Mouse (Mus musculus) liver, adult 2 months (tissue): ENCODE results near the gene Cfap45. TPM values are rescaled to one million over a fixed set of nuclear protein-coding genes. Genes with fewer than 3 reads are reported as not detected.

Experiments
- DNase-seq: peaks from one replicate; pipeline ENCODE4 v3.0.0-alpha.2; 2011; ENCODE audit warnings: low read depth, low spot score; ENCODE audit errors: extremely low read depth
- H3K27ac ChIP-seq: fragments of 200-500 bp; replicated peaks from 2 replicates; pipeline ENCODE4 v1.5.1; 2012; ENCODE audit warnings: low read depth, mild to moderate bottlenecking, control low read depth, inconsistent platforms, low read length; ENCODE audit not compliant: insufficient read depth
- H3K27me3 ChIP-seq: fragments of 200-500 bp; 2 replicates; pipeline ENCODE4 v1.6.1; 2012; ENCODE audit warnings: mild to moderate bottlenecking, moderate library complexity, low read length, inconsistent platforms; ENCODE audit not compliant: control insufficient read depth, insufficient read depth
- H3K36me3 ChIP-seq: fragments of 200-500 bp; 2 replicates; pipeline ENCODE4 v1.6.1; 2012; ENCODE audit warnings: low read length, inconsistent platforms; ENCODE audit not compliant: control insufficient read depth, insufficient read depth
- H3K4me1 ChIP-seq: fragments of 200-500 bp; 2 replicates; pipeline ENCODE4 v1.6.1; 2011; ENCODE audit warnings: low read length; ENCODE audit not compliant: control insufficient read depth, insufficient read depth
- H3K4me3 ChIP-seq: fragments of 200-500 bp; 2 replicates; pipeline ENCODE4 v1.5.1; 2011; ENCODE audit warnings: low read depth, mild to moderate bottlenecking, control low read depth, low read length, moderate library complexity; ENCODE audit not compliant: insufficient read depth
- H3K79me2 ChIP-seq: fragments of 200-500 bp; 2 replicates; pipeline ENCODE4 v1.6.1; 2012; ENCODE audit warnings: inconsistent platforms, mild to moderate bottlenecking, low read length, moderate library complexity; ENCODE audit not compliant: control insufficient read depth, insufficient read depth
- H3K9ac ChIP-seq: fragments of 200-500 bp; 2 replicates; pipeline ENCODE4 v1.6.1; 2012; ENCODE audit warnings: low read depth, mild to moderate bottlenecking, control low read depth, inconsistent platforms, low read length
- CTCF ChIP-seq: fragments of 200-500 bp; IDR thresholded peaks from 2 replicates; pipeline ENCODE4 v1.5.1; 2011; ENCODE audit warnings: low read depth, low read length, control low read depth
- POLR2A ChIP-seq: fragments of 200-500 bp; IDR thresholded peaks from 2 replicates; pipeline ENCODE4 v1.6.1; 2011; ENCODE audit warnings: low read length, control low read depth; ENCODE audit not compliant: insufficient read depth; ENCODE audit errors: extremely low read depth
- whole genome bisulfite sequencing: fragments of 180-500 bp; shearing (Covaris S2); methylation state at CpG from one replicate; pipeline ENCODE4 v1.1.7; 2018; 5-methylcytosine and 5-hydroxymethylcytosine counted together
- polyA plus RNA-seq: library from polyadenylated mRNA; depleted of rRNA; stranded (reverse); fragments of >200 nt; gene quantifications from 2 replicates; pipeline ENCODE4 v1.2.3, GENCODE M21; 2012
- total RNA-seq: library from RNA; depleted of rRNA; stranded (reverse); fragments of >200 nt; gene quantifications from 2 replicates; pipeline ENCODE4 v1.2.3, GENCODE M21; 2014

Cfap45 gene
- total and polyA plus RNA-seq, 2 experiments: 0.09 TPM; not detected in 1

DNA sequence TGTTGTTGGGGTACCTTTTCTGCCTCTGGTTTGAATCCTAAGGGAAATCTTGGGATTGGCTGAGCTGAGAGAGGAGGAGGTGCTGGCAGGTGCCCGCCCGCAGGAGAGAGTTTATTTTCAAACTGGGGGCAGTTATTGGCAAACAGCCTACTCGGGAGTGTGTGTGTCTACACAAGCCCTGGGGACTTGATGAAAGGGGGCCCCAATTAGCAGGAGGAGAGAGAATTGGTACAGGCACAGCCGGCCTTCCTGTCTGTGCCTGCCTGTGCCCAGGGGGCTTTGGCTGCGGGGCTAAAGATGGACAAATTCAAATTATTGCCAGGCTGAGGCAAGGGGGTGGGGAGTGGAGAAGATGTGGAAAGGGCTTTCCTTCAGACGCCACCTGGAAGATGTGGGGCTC lies 34.8 kb upstream of the Cfap45 start:
- no peaks in the 10 kb centered on the region for H3K36me3 ChIP-seq
- no peak overlapping the region for H3K4me3 ChIP-seq
- peaks cover 4% of the 10 kb centered on the region; the same call in 1 of the 2 replicates for H3K4me1 ChIP-seq
- 85% methylated on average over 6 of the region's 6 CpGs for WGBS
- no peak overlapping the region for H3K27ac ChIP-seq
- no peaks in the 10 kb centered on the region for H3K27me3 ChIP-seq
- no peaks in the 10 kb centered on the region for H3K79me2 ChIP-seq
- TF ChIP-seq POLR2A: no peak
- TF ChIP-seq CTCF: no peak
- DNase-seq: no peak
- no peak overlapping the region for H3K9ac ChIP-seq

DNA sequence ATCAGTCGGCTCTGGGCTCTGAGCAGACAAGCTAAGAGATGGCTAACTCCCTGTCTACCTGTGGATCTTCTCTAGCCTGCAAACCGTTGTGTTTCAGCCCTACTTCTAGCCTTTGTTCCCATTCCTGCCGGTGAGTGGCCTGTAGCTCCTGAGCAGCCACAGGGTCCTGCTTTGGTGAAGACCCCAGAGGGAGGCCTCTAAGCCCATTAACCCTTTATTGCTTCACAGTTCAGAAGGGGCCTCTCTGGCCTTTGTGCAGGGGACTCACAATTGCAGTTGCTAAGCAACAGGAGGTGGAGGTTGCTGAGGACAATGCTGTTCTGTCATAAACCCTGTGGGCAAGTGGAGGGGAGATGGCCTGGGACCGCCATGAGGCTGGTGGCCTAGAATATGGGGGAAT lies 34.4 kb upstream of the Cfap45 start:
- Histone ChIP-seq H3K79me2 (no peaks in the 10 kb centered on the region), H3K36me3 (no peaks in the 10 kb centered on the region), H3K9ac (no peak overlapping the region), H3K4me1 (peaks cover 4% of the 10 kb centered on the region; the same call in 1 of the 2 replicates), H3K27ac (no peak overlapping the region), H3K4me3 (no peak overlapping the region), H3K27me3 (no peaks in the 10 kb centered on the region)
- TF ChIP-seq POLR2A: no peak
- no peak for TF ChIP-seq CTCF
- 78% methylated on average over 4 of the region's 4 CpGs for WGBS
- no peak for DNase-seq

DNA sequence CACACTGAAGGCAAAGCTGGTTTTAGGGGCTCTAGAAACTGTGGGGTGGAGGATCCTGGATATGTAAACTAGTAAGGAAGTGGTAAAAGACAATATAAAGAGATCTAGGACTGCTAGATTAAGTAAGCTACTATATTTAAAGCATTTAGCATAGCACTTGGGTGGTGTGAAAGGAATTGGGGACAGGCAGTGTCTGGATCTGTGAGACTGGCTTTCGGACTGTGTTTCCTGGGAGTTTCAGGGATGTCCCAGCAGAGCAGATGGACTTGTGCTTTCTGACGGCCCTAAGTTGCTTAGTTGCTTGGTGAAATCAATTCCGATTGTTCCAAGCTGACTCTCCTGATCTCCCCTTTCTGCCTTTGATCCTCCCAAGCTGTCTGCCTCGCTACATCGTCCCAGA lies 34.0 kb upstream of the Cfap45 start:
- 82% methylated on average over 5 of the region's 5 CpGs for WGBS
- TF ChIP-seq POLR2A (no peak), CTCF (no peak)
- Histone ChIP-seq H3K9ac (no peak overlapping the region), H3K27me3 (no peaks in the 10 kb centered on the region), H3K27ac (no peak overlapping the region), H3K79me2 (no peaks in the 10 kb centered on the region), H3K36me3 (no peaks in the 10 kb centered on the region), H3K4me1 (peaks cover 2% of the 10 kb centered on the region; the same call in 1 of the 2 replicates), H3K4me3 (no peak overlapping the region)
- DNase-seq: no peak

DNA sequence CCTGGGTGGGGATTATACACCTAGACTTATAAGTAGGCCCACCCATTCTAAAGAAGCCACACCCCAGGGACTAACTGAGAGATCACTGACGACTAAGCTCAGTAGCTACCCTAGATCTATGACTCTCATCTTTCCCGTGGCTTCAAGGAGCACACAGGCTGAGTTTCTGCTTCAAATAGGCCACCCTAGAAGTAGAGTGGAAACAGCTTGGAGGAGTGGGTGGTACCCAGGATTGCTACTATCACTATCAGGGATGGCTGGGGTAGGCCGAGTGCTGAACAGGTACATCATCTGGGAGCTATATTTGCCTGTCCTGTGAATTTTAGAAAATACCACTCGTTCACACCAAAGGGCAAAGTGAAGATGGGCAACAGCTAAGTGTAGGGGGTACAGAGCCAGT lies 32.7 kb upstream of the Cfap45 start:
- H3K4me1 ChIP-seq: no peaks in the 10 kb centered on the region
- no peak overlapping the region for H3K27ac ChIP-seq
- no peak overlapping the region for H3K4me3 ChIP-seq
- H3K36me3 ChIP-seq: no peaks in the 10 kb centered on the region
- no peaks in the 10 kb centered on the region for H3K27me3 ChIP-seq
- TF ChIP-seq CTCF (no peak), POLR2A (no peak)
- no peaks in the 10 kb centered on the region for H3K79me2 ChIP-seq
- no peak overlapping the region for H3K9ac ChIP-seq
- DNase-seq: no peak
- WGBS: 82% methylated on average over 4 of the region's 4 CpGs

DNA sequence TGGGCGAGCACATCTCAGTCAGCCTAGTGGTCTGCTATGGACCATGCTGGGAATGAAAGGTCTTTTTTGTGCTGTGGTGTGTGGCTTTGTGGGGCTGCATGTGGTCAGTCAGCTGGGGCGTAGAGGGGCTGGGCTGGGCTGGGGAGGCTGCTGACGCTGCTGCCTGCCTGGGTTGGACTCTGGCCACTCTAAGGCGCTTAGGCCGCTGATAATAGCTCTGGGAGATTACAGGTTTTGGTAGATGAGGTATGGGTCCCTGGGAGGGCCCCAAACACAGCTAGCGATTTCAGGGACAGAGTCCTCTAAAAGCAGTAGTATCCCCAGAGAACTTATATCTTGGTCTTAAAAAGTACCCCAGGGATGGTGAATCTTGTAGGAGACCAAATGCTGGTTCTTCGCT lies 31.8 kb upstream of the Cfap45 start:
- Histone ChIP-seq H3K36me3 (no peaks in the 10 kb centered on the region), H3K27ac (no peak overlapping the region), H3K79me2 (no peaks in the 10 kb centered on the region), H3K4me3 (no peak overlapping the region), H3K27me3 (no peaks in the 10 kb centered on the region), H3K4me1 (no peaks in the 10 kb centered on the region), H3K9ac (no peak overlapping the region)
- no peak for DNase-seq
- TF ChIP-seq CTCF (no peak), POLR2A (no peak)
- WGBS: 85% methylated on average over 7 of the region's 7 CpGs

DNA sequence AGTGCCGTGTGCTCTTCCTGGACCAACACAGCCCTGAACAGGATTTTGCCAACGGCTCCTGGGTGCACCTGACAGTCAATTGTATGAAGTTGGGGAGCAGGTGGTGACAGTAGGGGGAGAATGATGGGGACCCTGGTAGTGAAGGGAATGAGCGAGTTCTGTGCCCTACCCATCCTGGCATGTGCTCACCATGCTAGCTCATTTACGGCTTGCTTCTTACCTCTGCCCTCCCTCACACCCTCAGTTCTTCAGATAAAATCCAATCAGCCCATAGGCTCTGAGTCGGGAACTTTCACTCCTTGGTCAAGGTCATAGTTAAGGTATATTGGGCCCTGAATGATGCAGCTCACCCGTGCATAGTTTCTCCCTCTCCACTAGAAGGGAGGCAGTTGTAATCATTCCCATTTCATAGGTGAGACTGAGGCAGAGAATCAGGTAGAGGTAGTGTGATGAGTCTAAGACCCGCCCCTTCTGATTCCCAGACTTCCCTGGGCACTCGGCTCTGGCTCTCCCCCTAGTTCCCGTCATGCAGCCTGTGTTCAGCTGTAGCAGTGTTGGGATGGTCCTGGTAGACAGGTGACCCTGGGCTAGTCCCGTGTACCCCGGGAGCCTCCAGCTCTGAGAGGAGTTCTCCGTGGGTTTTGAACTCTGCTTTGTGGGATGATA lies 30.9 kb upstream of the Cfap45 start:
- TF ChIP-seq CTCF (no peak), POLR2A (no peak)
- H3K27me3 ChIP-seq: no peaks in the 10 kb centered on the region
- 60% methylated on average over 12 of the region's 12 CpGs for WGBS
- H3K79me2 ChIP-seq: no peaks in the 10 kb centered on the region
- no peak overlapping the region for H3K9ac ChIP-seq
- no peak overlapping the region for H3K4me3 ChIP-seq
- H3K36me3 ChIP-seq: no peaks in the 10 kb centered on the region
- H3K27ac ChIP-seq: no peak overlapping the region
- no peak for DNase-seq
- no peaks in the 10 kb centered on the region for H3K4me1 ChIP-seq
